Mouse (Mus musculus) liver, embryonic 15.5 days (tissue): ENCODE measurements at regions not wholly inside any gene's neighbourhood (a gene's known extent, or its start where the extent isn't known, plus 50 kb on each side); places are given as distances from the start of the nearest gene placed in this dataset.

Experiments
- ATAC-seq: fragments of 200-750 bp; cut with Nextera tagmentation; 2 replicates; pipeline ENCODE4 v1.8.0; 2017; ENCODE audit warnings: moderate number of reproducible peaks, mild to moderate bottlenecking, moderate library complexity; ENCODE audit not compliant: insufficient read depth
- H3K27ac ChIP-seq: fragments of 300-500 bp; sonication (generic); replicated peaks from 2 replicates; pipeline ENCODE4 v1.5.1; 2015; ENCODE audit warnings: mild to moderate bottlenecking, inconsistent platforms
- H3K27me3 ChIP-seq: fragments of 300-500 bp; sonication (generic); 2 replicates; pipeline ENCODE4 v1.6.1; 2015; ENCODE audit warnings: mild to moderate bottlenecking, inconsistent platforms
- H3K36me3 ChIP-seq: fragments of 300-500 bp; sonication (generic); replicated peaks from 2 replicates; pipeline ENCODE4 v1.6.1; 2015; ENCODE audit warnings: moderate library complexity, mild to moderate bottlenecking, inconsistent platforms
- H3K4me1 ChIP-seq: fragments of 300-500 bp; sonication (generic); replicated peaks from 2 replicates; pipeline ENCODE4 v1.6.1; 2015; ENCODE audit warnings: inconsistent platforms
- H3K4me2 ChIP-seq: fragments of 300-500 bp; sonication (generic); 2 replicates; pipeline ENCODE4 v1.6.1; 2015; ENCODE audit warnings: moderate library complexity, mild to moderate bottlenecking, inconsistent platforms
- H3K4me3 ChIP-seq: fragments of 300-500 bp; sonication (generic); replicated peaks from 2 replicates; pipeline ENCODE4 v1.5.1; 2015; ENCODE audit warnings: mild to moderate bottlenecking, inconsistent platforms
- H3K9ac ChIP-seq: fragments of 300-500 bp; sonication (generic); 2 replicates; pipeline ENCODE4 v1.6.1; 2015; ENCODE audit warnings: moderate library complexity, mild to moderate bottlenecking, inconsistent platforms
- H3K9me3 ChIP-seq: fragments of 300-500 bp; sonication (generic); replicated peaks from 2 replicates; pipeline ENCODE4 v1.6.1; 2016; ENCODE audit warnings: inconsistent platforms
- WGBS: fragments of 180-500 bp; shearing (Covaris S2); methylation state at CpG from one replicate; pipeline ENCODE4 v1.1.7; 2015; ENCODE audit warnings: mixed read lengths; ENCODE audit not compliant: insufficient replicate concordance; 5-methylcytosine and 5-hydroxymethylcytosine counted together

DNA sequence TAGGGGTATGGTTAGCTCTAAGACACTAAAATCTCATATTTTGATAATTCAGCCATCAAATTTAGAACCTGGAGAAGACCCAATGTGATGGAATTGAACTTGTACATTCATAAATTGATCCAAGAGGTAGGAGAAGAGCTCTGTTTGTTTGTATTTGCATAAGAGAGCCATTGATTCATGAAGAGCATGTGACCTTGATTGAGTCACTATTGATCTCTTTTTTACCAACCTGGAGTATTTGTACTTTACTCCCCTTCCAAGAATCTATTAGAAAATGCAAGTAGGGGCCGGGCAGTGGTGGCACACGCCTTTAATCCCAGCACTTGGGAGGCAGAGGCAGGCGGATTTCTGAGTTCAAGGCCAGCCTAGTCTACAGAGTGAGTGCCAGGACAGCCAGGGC is 133.5 kb upstream of the Dph6 start:
- WGBS, result 44% methylated on average over 3 of the region's 3 CpGs

GRCm38 (mm10) chr2:114796630-114797290 is 142.0 kb upstream of the Dph6 start:
- H3K9me3 ChIP-seq, result no peaks in the 10 kb centered on the region

More for the DNA sequence above, 133.5 kb upstream of the Dph6 start:
- Histone ChIP-seq H3K36me3 (no peaks in the 10 kb centered on the region), H3K4me2 (no peak overlapping the region), H3K9ac (no peak overlapping the region), H3K27me3 (no peaks in the 10 kb centered on the region), H3K4me1 (no peaks in the 10 kb centered on the region), H3K9me3 (no peaks in the 10 kb centered on the region), H3K27ac (no peak overlapping the region), H3K4me3 (no peak overlapping the region)
- no peak for ATAC-seq

GRCm38 (mm10) chr2:114797291-114797650 is 142.5 kb upstream of the Dph6 start:
- Histone ChIP-seq H3K4me1 (no peaks in the 10 kb centered on the region), H3K27me3 (no peaks in the 10 kb centered on the region), H3K4me3 (no peak overlapping the region), H3K36me3 (no peaks in the 10 kb centered on the region), H3K4me2 (no peak overlapping the region), H3K9me3 (no peaks in the 10 kb centered on the region), H3K27ac (no peak overlapping the region), H3K9ac (no peak overlapping the region)
- ATAC-seq, result no peak
- 9% methylated on average over 1 of the region's 1 CpGs for WGBS

More at GRCm38 (mm10) chr2:114796630-114797290, 142.0 kb upstream of the Dph6 start:
- no peaks in the 10 kb centered on the region for H3K27me3 ChIP-seq
- no peaks in the 10 kb centered on the region for H3K36me3 ChIP-seq
- no peak for ATAC-seq
- H3K4me2 ChIP-seq, result no peak overlapping the region
- 71% methylated on average over 6 of the region's 6 CpGs for WGBS
- no peak overlapping the region for H3K9ac ChIP-seq
- no peak overlapping the region for H3K4me3 ChIP-seq
- no peaks in the 10 kb centered on the region for H3K4me1 ChIP-seq
- no peak overlapping the region for H3K27ac ChIP-seq

DNA sequence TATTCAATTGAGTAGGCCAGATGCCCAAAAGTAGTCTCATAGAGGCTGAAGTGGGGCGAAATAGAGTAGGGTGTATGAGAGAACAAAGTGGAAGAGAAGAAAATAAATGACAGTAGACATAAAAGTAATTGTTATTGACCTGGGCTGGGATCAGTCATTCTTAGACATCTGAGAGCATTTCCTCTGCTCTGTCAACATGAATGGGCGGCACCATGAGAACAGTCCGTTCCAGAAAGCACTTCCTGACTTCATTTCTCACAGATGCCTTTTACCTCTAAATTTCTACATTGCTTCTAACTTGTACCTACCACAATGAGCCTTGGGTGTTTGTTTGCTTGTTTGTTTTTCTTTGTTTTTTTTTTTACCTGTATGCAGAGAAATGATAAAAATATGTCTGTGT is 148.5 kb upstream of the Dph6 start:
- no peaks in the 10 kb centered on the region for H3K27me3 ChIP-seq
- no peaks in the 10 kb centered on the region for H3K9me3 ChIP-seq
- no peaks in the 10 kb centered on the region for H3K4me1 ChIP-seq
- no peaks in the 10 kb centered on the region for H3K36me3 ChIP-seq
- ATAC-seq, result no peak
- H3K4me2 ChIP-seq, result no peak overlapping the region
- no peak overlapping the region for H3K4me3 ChIP-seq
- no peak overlapping the region for H3K9ac ChIP-seq
- H3K27ac ChIP-seq, result no peak overlapping the region
- WGBS, result 46% methylated on average over 3 of the region's 3 CpGs

DNA sequence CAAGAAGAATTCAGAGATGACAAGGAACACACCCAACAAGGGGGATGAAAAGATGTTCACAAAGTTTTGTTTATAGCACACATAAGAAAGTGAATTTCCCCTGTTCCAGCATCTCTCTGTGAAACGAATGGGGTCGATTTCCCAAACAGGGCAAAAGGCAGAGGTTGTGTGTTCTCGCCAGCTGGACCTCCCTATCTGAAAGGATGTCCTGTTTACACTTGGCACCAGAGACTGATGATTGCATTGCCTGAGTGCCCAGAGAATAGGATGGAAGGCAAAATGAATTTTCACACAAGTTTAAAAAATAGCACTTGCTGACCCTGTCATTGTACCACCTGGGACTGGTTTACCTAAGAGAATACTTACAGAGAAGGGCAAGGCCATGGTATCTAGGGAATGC is 149.2 kb upstream of the Dph6 start:
- ATAC-seq, result no peak
- no peaks in the 10 kb centered on the region for H3K27me3 ChIP-seq

DNA sequence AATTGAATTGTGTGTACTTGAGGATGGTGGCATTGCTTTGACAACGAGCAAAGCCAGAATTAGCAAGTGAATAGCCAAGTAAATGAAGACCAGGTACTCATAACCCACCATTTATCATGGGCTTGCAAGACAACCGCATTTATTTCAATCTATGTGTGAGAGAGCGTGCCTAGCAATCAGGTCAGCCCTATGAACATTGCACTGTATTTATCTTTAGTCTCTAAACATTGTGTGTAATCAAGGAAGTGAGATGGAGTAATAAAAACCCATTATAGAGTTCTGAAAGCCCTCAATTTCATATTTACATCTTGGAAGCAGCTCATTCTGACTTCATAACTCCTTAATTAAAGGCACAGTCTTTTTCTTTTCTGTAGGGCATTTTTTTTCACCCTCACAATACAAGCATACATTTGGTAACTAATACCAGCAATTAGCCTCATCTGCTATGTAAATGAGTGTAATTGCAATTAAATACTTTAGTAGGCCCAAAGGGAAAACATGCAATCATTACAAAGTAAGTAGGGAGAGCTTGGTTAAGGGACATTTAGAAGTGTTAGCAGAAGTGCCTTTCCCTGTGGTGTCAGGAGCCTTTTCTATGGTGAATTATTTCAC is 150.8 kb upstream of the Dph6 start:
- Histone ChIP-seq H3K27me3 (no peaks in the 10 kb centered on the region), H3K4me1 (no peaks in the 10 kb centered on the region), H3K27ac (no peak overlapping the region), H3K9me3 (no peaks in the 10 kb centered on the region), H3K4me2 (no peak overlapping the region), H3K9ac (no peak overlapping the region), H3K36me3 (no peaks in the 10 kb centered on the region), H3K4me3 (no peak overlapping the region)
- WGBS, result 46% methylated on average over 3 of the region's 3 CpGs
- no peak for ATAC-seq

More for the DNA sequence above, 149.2 kb upstream of the Dph6 start:
- Histone ChIP-seq H3K4me3 (no peak overlapping the region), H3K36me3 (no peaks in the 10 kb centered on the region), H3K27ac (no peak overlapping the region), H3K9me3 (no peaks in the 10 kb centered on the region), H3K4me1 (no peaks in the 10 kb centered on the region), H3K4me2 (no peak overlapping the region), H3K9ac (no peak overlapping the region)
- 25% methylated on average over 3 of the region's 3 CpGs for WGBS

- Histone ChIP-seq H3K36me3 (no peaks in the 10 kb centered on the region), H3K27me3 (no peaks in the 10 kb centered on the region), H3K9ac (no peak overlapping the region), H3K4me3 (no peak overlapping the region), H3K4me1 (no peaks in the 10 kb centered on the region), H3K9me3 (no peaks in the 10 kb centered on the region), H3K27ac (no peak overlapping the region), H3K4me2 (no peak overlapping the region)
- ATAC-seq, result no peak
- WGBS, result 60% methylated on average over 5 of the region's 5 CpGs
Observed at GRCm38 (mm10) chr2:114808046-114808445, 153.3 kb upstream of the Dph6 start.

- H3K9me3 ChIP-seq, result no peaks in the 10 kb centered on the region
- H3K27ac ChIP-seq, result no peak overlapping the region
- ATAC-seq, result no peak
- H3K36me3 ChIP-seq, result no peaks in the 10 kb centered on the region
- no peaks in the 10 kb centered on the region for H3K4me1 ChIP-seq
- H3K27me3 ChIP-seq, result no peaks in the 10 kb centered on the region
- no peak overlapping the region for H3K4me2 ChIP-seq
- H3K4me3 ChIP-seq, result no peak overlapping the region
- 45% methylated on average over 11 of the region's 11 CpGs for WGBS
- H3K9ac ChIP-seq, result no peak overlapping the region
Observed at GRCm38 (mm10) chr2:114812141-114812902, 157.6 kb upstream of the Dph6 start.

DNA sequence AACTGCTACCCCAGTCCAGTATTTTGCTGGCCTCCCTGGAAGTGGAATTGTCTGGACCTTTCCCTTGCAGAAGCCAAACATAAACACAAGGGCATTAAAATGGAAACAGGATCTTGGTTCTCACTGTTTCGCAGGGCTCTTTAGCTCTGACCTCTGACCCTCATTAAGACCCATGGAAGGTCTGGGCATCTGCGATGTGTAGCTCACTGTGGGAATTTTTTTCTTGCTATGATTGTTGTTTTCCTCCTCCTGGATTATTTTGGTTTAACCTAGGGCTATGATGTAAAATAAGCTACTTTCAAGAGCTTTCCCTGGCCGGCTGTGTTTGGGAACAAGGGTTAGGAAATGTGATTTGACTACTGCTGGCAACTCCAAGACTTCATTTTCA is 158.1 kb upstream of the Dph6 start:
- Histone ChIP-seq H3K4me3 (no peak overlapping the region), H3K27ac (no peak overlapping the region), H3K4me2 (no peak overlapping the region), H3K27me3 (no peaks in the 10 kb centered on the region), H3K4me1 (no peaks in the 10 kb centered on the region), H3K9ac (no peak overlapping the region), H3K9me3 (no peaks in the 10 kb centered on the region), H3K36me3 (no peaks in the 10 kb centered on the region)
- WGBS, result 46% methylated on average over 3 of the region's 3 CpGs
- ATAC-seq, result no peak

GRCm38 (mm10) chr2:114822657-114823056 is 167.9 kb upstream of the Dph6 start:
- Histone ChIP-seq H3K9ac (no peak overlapping the region), H3K36me3 (no peaks in the 10 kb centered on the region), H3K4me1 (no peaks in the 10 kb centered on the region), H3K27me3 (no peaks in the 10 kb centered on the region), H3K4me3 (no peak overlapping the region), H3K27ac (no peak overlapping the region), H3K9me3 (no peaks in the 10 kb centered on the region), H3K4me2 (no peak overlapping the region)
- no peak for ATAC-seq
- WGBS, result 40% methylated on average over 3 of the region's 3 CpGs

DNA sequence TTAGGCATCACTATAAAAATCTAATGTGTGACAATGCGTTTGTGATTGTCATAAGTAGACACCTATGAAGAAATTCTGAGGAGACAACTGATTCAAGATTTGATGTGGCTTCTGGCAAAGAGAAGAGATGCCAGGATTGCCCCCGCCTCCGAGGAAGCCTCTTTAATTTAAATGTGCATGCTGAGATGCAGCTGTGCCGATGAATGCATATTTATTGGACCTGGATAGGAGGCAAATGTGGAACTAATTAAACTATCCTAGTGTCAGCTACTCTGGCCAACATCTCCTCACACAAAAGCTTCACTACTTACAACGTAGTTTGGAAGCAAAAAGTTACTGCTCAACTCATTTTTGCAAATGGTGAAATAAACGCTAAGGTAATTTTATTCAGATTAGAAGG is 173.4 kb upstream of the Dph6 start:
- H3K4me2 ChIP-seq, result no peak overlapping the region
- no peak overlapping the region for H3K27ac ChIP-seq
- no peak overlapping the region for H3K9ac ChIP-seq
- H3K36me3 ChIP-seq, result no peaks in the 10 kb centered on the region
- WGBS, result 63% methylated on average over 6 of the region's 6 CpGs
- no peaks in the 10 kb centered on the region for H3K9me3 ChIP-seq
- no peaks in the 10 kb centered on the region for H3K27me3 ChIP-seq
- H3K4me1 ChIP-seq, result no peaks in the 10 kb centered on the region
- no peak overlapping the region for H3K4me3 ChIP-seq
- no peak for ATAC-seq
